Mouse (Mus musculus): ENCODE data around the gene Disc1. TPM values are rescaled to one million over a fixed set of nuclear protein-coding genes. Genes with fewer than 3 reads are reported as not detected.

The Disc1 gene
- polyA plus RNA-seq, 1 experiment from 2014 or later: 2.6 TPM

DNA sequence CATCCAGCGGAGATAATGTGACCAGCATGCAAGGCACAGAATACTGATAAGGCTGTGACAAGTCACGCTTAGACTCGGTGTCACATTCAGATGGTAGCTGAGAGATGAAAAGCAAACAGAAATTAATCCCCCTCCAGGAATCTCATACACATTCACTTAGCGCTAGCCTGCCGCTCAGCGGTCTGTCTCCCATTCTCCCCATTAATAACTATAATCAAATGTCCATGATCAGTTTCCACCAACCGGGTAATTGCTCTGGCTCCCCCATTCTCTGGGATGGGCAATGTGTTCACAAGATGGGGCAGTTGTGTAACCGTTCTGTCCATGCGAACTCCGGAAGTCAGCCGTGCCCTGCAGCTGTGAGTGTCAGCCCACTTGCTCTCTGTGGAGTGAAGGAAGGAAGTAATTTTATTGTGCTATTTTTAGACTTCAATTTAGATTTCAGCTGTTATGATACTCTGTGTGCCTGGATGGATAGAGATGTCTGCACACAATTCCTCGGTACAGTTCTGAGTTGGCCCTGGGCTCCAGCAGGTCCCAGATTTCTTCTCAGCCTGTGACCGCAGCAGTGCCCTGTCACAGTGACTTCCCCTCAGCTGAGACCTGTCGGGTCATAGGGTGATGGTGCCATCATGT, 173.1 kb downstream of the Disc1 start:
- no peak overlapping the region for H3K4me3 ChIP-seq (ENCODE audit: low read length)
- 38% methylated on average over 14 of the region's 14 CpGs for WGBS
- no peaks in the 10 kb centered on the region for H3K36me3 ChIP-seq (ENCODE audit: control insufficient read depth, insufficient read depth, low read length)
- peak overlapping the region; percentile 70 for H3K27ac ChIP-seq (ENCODE audit: low read depth, low read length)
- H3K4me1 ChIP-seq (ENCODE audit: control insufficient read depth, insufficient read depth, low read depth, low read length): peaks cover 29% of the 10 kb centered on the region
- H3K9me3 ChIP-seq (ENCODE audit: control insufficient read depth, low read length): no peaks in the 10 kb centered on the region
- no peaks in the 10 kb centered on the region for H3K27me3 ChIP-seq (replicated peaks; ENCODE audit: control insufficient read depth, insufficient read depth, low read length)
- peak; percentile 62 for ATAC-seq
- H3K4me2 ChIP-seq (ENCODE audit: low read length): peak overlapping the region; percentile 1; the same call in 1 of the 2 replicates
- no peak overlapping the region for H3K9ac ChIP-seq (ENCODE audit: low read depth, low read length)

- no peak for ATAC-seq
- Histone ChIP-seq H3K4me2 (ENCODE audit: low read length) (no peak overlapping the region), H3K9me3 (ENCODE audit: control insufficient read depth, low read length) (no peaks in the 10 kb centered on the region), H3K27ac (ENCODE audit: low read depth, low read length) (no peak overlapping the region), H3K27me3 (replicated peaks; ENCODE audit: control insufficient read depth, insufficient read depth, low read length) (no peaks in the 10 kb centered on the region), H3K4me3 (ENCODE audit: low read length) (no peak overlapping the region), H3K36me3 (ENCODE audit: control insufficient read depth, insufficient read depth, low read length) (no peaks in the 10 kb centered on the region), H3K4me1 (ENCODE audit: control insufficient read depth, insufficient read depth, low read depth, low read length) (peaks cover 13% of the 10 kb centered on the region), H3K9ac (ENCODE audit: low read depth, low read length) (no peak overlapping the region)
- 93% methylated on average over 5 of the region's 5 CpGs for WGBS
Measured at GRCm38 (mm10) chr8:125230526-125231131, 176.6 kb downstream of the Disc1 start.

- Histone ChIP-seq H3K4me3 (ENCODE audit: low read length) (no peak overlapping the region), H3K9me3 (ENCODE audit: control insufficient read depth, low read length) (no peaks in the 10 kb centered on the region), H3K4me1 (ENCODE audit: control insufficient read depth, insufficient read depth, low read depth, low read length) (peaks cover 14% of the 10 kb centered on the region), H3K9ac (ENCODE audit: low read depth, low read length) (no peak overlapping the region), H3K27me3 (replicated peaks; ENCODE audit: control insufficient read depth, insufficient read depth, low read length) (no peaks in the 10 kb centered on the region), H3K4me2 (ENCODE audit: low read length) (no peak overlapping the region), H3K36me3 (ENCODE audit: control insufficient read depth, insufficient read depth, low read length) (no peaks in the 10 kb centered on the region), H3K27ac (ENCODE audit: low read depth, low read length) (no peak overlapping the region)
- no peak for ATAC-seq
- 65% methylated on average over 9 of the region's 9 CpGs for WGBS
Measured at GRCm38 (mm10) chr8:125232724-125233123, 178.7 kb downstream of the Disc1 start.

DNA sequence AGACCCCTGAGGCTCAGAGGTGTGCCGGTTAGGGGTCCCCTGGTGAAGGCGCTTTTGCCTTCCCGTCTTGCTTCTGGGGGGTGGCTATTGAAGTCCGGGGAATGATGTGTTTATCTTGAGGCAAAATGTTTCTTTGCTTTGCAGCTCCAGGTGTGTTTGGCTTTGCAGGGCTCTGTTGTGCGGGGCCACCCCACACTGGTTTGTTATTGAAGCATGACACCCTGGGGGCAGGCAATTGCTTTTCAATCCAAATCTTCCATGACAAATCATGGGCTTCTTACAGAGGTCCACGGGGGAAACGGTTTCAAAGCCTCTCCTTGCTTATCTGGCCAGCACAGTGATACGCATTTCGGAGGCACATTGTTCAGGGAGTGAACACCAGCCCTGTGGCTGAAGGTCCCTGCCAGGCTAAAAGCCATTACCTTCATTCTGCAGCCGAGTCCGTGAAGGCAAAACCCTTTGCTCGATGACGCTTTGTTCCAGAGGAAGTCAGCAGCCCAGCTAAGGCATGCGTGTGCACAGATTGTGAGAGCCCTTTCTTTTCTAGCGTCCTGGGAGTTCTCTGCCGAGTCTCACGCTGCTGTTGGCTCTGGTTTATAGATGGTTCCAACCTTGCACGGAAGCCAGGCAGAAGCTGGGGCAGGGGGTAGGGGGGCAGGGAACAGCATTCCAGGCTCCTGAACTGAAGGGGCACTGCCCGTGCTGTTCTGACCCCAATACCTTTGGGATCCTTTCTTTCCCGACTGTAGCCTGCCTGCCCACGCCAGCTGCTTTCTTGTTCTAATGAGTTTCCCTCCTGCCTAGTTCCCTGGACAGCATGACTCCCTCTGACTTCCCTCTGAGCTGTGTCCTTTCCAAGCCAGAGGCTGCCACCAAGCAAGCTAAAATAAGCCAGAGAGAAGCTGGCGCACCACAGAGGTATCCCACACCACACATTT, 182.2 kb downstream of the Disc1 start:
- H3K9me3 ChIP-seq (ENCODE audit: control insufficient read depth, low read length): no peaks in the 10 kb centered on the region
- H3K4me3 ChIP-seq (ENCODE audit: low read length): 0 out of 2 replicates have a peak overlapping the region, but pooled peaks have one; percentile 4
- H3K4me2 ChIP-seq (ENCODE audit: low read length): peak overlapping the region; percentile 52
- H3K9ac ChIP-seq (ENCODE audit: low read depth, low read length): peak overlapping the region; percentile 54
- peaks cover 21% of the 10 kb centered on the region for H3K4me1 ChIP-seq (ENCODE audit: control insufficient read depth, insufficient read depth, low read depth, low read length)
- no peaks in the 10 kb centered on the region for H3K36me3 ChIP-seq (ENCODE audit: control insufficient read depth, insufficient read depth, low read length)
- WGBS: 8% methylated on average over 22 of the region's 22 CpGs
- H3K27me3 ChIP-seq (replicated peaks; ENCODE audit: control insufficient read depth, insufficient read depth, low read length): no peaks in the 10 kb centered on the region
- H3K27ac ChIP-seq (ENCODE audit: low read depth, low read length): peak overlapping the region; percentile 76
- peak; percentile 72 for ATAC-seq

DNA sequence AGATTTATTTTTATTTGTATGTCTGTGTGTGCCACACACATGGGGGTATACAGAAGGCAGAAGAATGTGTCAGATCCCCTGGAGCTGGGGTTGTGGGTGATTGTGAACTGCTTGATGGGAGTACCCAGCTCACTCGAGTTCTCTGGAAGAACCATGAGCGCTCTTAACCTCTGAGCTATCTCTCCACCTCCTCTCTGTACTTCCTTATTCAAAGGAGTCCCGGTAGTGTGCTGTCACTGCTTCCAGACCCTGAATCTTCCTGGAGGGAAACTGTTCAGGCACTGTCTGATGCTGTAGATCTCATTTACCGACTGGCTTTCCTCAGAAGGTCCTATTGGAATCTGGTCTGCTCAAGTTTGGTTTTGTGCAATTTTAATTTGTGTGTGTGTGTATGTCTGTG, 186.8 kb downstream of the Disc1 start:
- H3K27ac ChIP-seq (ENCODE audit: low read depth, low read length): no peak overlapping the region
- H3K4me3 ChIP-seq (ENCODE audit: low read length): no peak overlapping the region
- H3K9ac ChIP-seq (ENCODE audit: low read depth, low read length): no peak overlapping the region
- peaks cover 21% of the 10 kb centered on the region for H3K4me1 ChIP-seq (ENCODE audit: control insufficient read depth, insufficient read depth, low read depth, low read length)
- no peak for ATAC-seq
- no peak overlapping the region for H3K4me2 ChIP-seq (ENCODE audit: low read length)
- H3K36me3 ChIP-seq (ENCODE audit: control insufficient read depth, insufficient read depth, low read length): no peaks in the 10 kb centered on the region
- no peaks in the 10 kb centered on the region for H3K9me3 ChIP-seq (ENCODE audit: control insufficient read depth, low read length)
- 75% methylated on average over 4 of the region's 4 CpGs for WGBS
- H3K27me3 ChIP-seq (replicated peaks; ENCODE audit: control insufficient read depth, insufficient read depth, low read length): no peaks in the 10 kb centered on the region

DNA sequence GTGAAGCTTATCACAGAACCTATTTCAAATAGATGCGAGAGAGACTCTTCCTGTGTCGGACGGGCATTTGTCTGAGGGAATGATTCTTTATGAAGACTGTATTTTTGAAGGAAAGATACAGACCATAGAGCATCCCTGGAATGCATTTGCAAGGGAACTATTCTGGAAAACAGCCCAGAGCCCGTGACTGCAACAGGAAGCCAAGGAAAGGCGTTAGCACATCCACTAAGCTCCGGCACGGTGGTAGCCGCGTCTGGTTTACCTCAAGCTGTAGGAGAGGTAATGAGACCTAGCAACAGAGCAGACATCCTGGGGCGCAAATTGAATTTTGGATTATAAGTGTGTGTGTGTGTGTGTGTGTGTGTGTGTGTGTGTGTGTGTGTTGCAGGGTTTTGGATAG, 188.4 kb downstream of the Disc1 start:
- Histone ChIP-seq H3K27ac (ENCODE audit: low read depth, low read length) (no peak overlapping the region), H3K36me3 (ENCODE audit: control insufficient read depth, insufficient read depth, low read length) (no peaks in the 10 kb centered on the region), H3K4me2 (ENCODE audit: low read length) (no peak overlapping the region), H3K4me1 (ENCODE audit: control insufficient read depth, insufficient read depth, low read depth, low read length) (peaks cover 11% of the 10 kb centered on the region), H3K4me3 (ENCODE audit: low read length) (no peak overlapping the region), H3K9me3 (ENCODE audit: control insufficient read depth, low read length) (no peaks in the 10 kb centered on the region), H3K27me3 (replicated peaks; ENCODE audit: control insufficient read depth, insufficient read depth, low read length) (no peaks in the 10 kb centered on the region), H3K9ac (ENCODE audit: low read depth, low read length) (no peak overlapping the region)
- ATAC-seq: no peak
- 39% methylated on average over 10 of the region's 10 CpGs for WGBS

- no peak for ATAC-seq
- H3K27me3 ChIP-seq (replicated peaks; ENCODE audit: control insufficient read depth, insufficient read depth, low read length): no peaks in the 10 kb centered on the region
- no peaks in the 10 kb centered on the region for H3K9me3 ChIP-seq (ENCODE audit: control insufficient read depth, low read length)
- H3K4me3 ChIP-seq (ENCODE audit: low read length): no peak overlapping the region
- no peak overlapping the region for H3K9ac ChIP-seq (ENCODE audit: low read depth, low read length)
- H3K36me3 ChIP-seq (ENCODE audit: control insufficient read depth, insufficient read depth, low read length): no peaks in the 10 kb centered on the region
- 28% methylated on average over 4 of the region's 4 CpGs for WGBS
- H3K4me1 ChIP-seq (ENCODE audit: control insufficient read depth, insufficient read depth, low read depth, low read length): peaks cover 11% of the 10 kb centered on the region
- H3K27ac ChIP-seq (ENCODE audit: low read depth, low read length): no peak overlapping the region
- H3K4me2 ChIP-seq (ENCODE audit: low read length): no peak overlapping the region
Measured at GRCm38 (mm10) chr8:125242921-125243320, 188.9 kb downstream of the Disc1 start.

GRCm38 (mm10) chr8:125246737-125247292, 192.8 kb downstream of the Disc1 start:
- no peak overlapping the region for H3K4me2 ChIP-seq (ENCODE audit: low read length)
- H3K4me1 ChIP-seq (ENCODE audit: control insufficient read depth, insufficient read depth, low read depth, low read length): peaks cover 2% of the 10 kb centered on the region; the same call in 1 of the 2 replicates
- H3K36me3 ChIP-seq (ENCODE audit: control insufficient read depth, insufficient read depth, low read length): no peaks in the 10 kb centered on the region
- no peaks in the 10 kb centered on the region for H3K9me3 ChIP-seq (ENCODE audit: control insufficient read depth, low read length)
- H3K9ac ChIP-seq (ENCODE audit: low read depth, low read length): no peak overlapping the region
- whole genome bisulfite sequencing: 54% methylated on average over 7 of the region's 7 CpGs
- ATAC-seq: no peak
- no peak overlapping the region for H3K27ac ChIP-seq (ENCODE audit: low read depth, low read length)
- no peak overlapping the region for H3K4me3 ChIP-seq (ENCODE audit: low read length)
- no peaks in the 10 kb centered on the region for H3K27me3 ChIP-seq (replicated peaks; ENCODE audit: control insufficient read depth, insufficient read depth, low read length)

- WGBS: 0% methylated on average over 1 of the region's 1 CpGs
- H3K27me3 ChIP-seq (replicated peaks; ENCODE audit: control insufficient read depth, insufficient read depth, low read length): no peaks in the 10 kb centered on the region
- H3K36me3 ChIP-seq (ENCODE audit: control insufficient read depth, insufficient read depth, low read length): no peaks in the 10 kb centered on the region
- H3K4me3 ChIP-seq (ENCODE audit: low read length): no peak overlapping the region
- H3K9ac ChIP-seq (ENCODE audit: low read depth, low read length): no peak overlapping the region
- peaks cover 2% of the 10 kb centered on the region; the same call in 1 of the 2 replicates for H3K4me1 ChIP-seq (ENCODE audit: control insufficient read depth, insufficient read depth, low read depth, low read length)
- no peaks in the 10 kb centered on the region for H3K9me3 ChIP-seq (ENCODE audit: control insufficient read depth, low read length)
- no peak for ATAC-seq
- H3K27ac ChIP-seq (ENCODE audit: low read depth, low read length): no peak overlapping the region
- H3K4me2 ChIP-seq (ENCODE audit: low read length): no peak overlapping the region
Measured at GRCm38 (mm10) chr8:125247349-125247748, 193.4 kb downstream of the Disc1 start.

All from hindbrain, embryonic 16.5 days (tissue).